ENCODE assay signal across 23 mouse cellular contexts in genomic region chr9:94925845-94926244, GRCm38 (mm10).
DNase-seq lines count a peak whose midpoint lies in the region; ATAC-seq and TF ChIP-seq lines count a peak whose summit lies in the region.
"Had no signal": no experiment of that assay in that cellular context is flagged by ENCODE, and none has a peak within 500 bp of the region (broad histone marks: within the 10 kb centered on the region; RNA-seq: fewer than 3 reads in every experiment).

No protein-coding gene starts in this region.

- no peak overlapping the region for H3K4me3 ChIP-seq in hindbrain, postnatal 0 days (ENCODE audit: low read length)
- H3K4me3 ChIP-seq in hindbrain, embryonic 13.5 days: no peak overlapping the region
- H3K4me3 ChIP-seq in liver, embryonic 12.5 days: no peak overlapping the region
- H3K4me3 ChIP-seq: erythroblast, embryonic 14.5 days; heart, adult 2 months; heart, embryonic 13.5 days; hindbrain, embryonic 15.5 days; kidney, embryonic 15.5 days; lung, embryonic 15.5 days; neural tube, embryonic 13.5 days had no signal

- H3K27me3 ChIP-seq in hindbrain, postnatal 0 days (ENCODE audit: insufficient read depth, low read length): no peaks in the 10 kb centered on the region
- H3K27me3 ChIP-seq in hindbrain, embryonic 13.5 days: no peaks in the 10 kb centered on the region
- H3K27me3 ChIP-seq in liver, embryonic 12.5 days (replicated peaks): no peaks in the 10 kb centered on the region
- H3K27me3 ChIP-seq: CH12.LX; heart, embryonic 13.5 days; hindbrain, embryonic 15.5 days; kidney, embryonic 15.5 days; lung, embryonic 15.5 days; neural tube, embryonic 13.5 days had no signal

- WGBS in hindbrain, postnatal 0 days: 35% methylated on average over 3 of the region's 3 CpGs
- WGBS in hindbrain, embryonic 13.5 days: 54% methylated on average over 3 of the region's 3 CpGs
- WGBS in liver, embryonic 12.5 days (ENCODE audit: insufficient replicate concordance): 69% methylated on average over 3 of the region's 3 CpGs

- no peaks in the 10 kb centered on the region for H3K9me3 ChIP-seq in hindbrain, postnatal 0 days (ENCODE audit: low read length)
- 0 out of 2 replicates have a peak, but pooled peaks cover 3% of the 10 kb centered on the region for H3K9me3 ChIP-seq in hindbrain, embryonic 13.5 days
- H3K9me3 ChIP-seq in liver, embryonic 12.5 days (replicated peaks): no peaks in the 10 kb centered on the region
- H3K9me3 ChIP-seq: heart, embryonic 13.5 days; hindbrain, embryonic 15.5 days; kidney, embryonic 15.5 days; lung, embryonic 15.5 days; neural tube, embryonic 13.5 days had no signal

- H3K27ac ChIP-seq in hindbrain, postnatal 0 days: no peak overlapping the region
- H3K27ac ChIP-seq in hindbrain, embryonic 13.5 days: no peak overlapping the region
- no peak overlapping the region for H3K27ac ChIP-seq in liver, embryonic 12.5 days
- H3K27ac ChIP-seq: heart, adult 2 months; heart, embryonic 13.5 days; hindbrain, embryonic 15.5 days; kidney, embryonic 15.5 days; lung, embryonic 15.5 days; neural tube, embryonic 13.5 days had no signal

- no peak for TF ChIP-seq CTCF in hindbrain, postnatal 0 days (IDR thresholded peaks at IDR 0.05; ENCODE audit: low read depth)

- ATAC-seq in hindbrain, postnatal 0 days: no peak
- no peak for ATAC-seq in hindbrain, embryonic 13.5 days (ENCODE audit: low FRiP score)
- no peak for ATAC-seq in liver, embryonic 12.5 days

- H3K4me2 ChIP-seq in hindbrain, postnatal 0 days (ENCODE audit: low read depth, low read length): no peak overlapping the region
- H3K4me2 ChIP-seq in hindbrain, embryonic 13.5 days: no peak overlapping the region
- no peak overlapping the region for H3K4me2 ChIP-seq in liver, embryonic 12.5 days
- H3K4me2 ChIP-seq: heart, embryonic 13.5 days; hindbrain, embryonic 15.5 days; kidney, embryonic 15.5 days; lung, embryonic 15.5 days; neural tube, embryonic 13.5 days had no signal

- DNase-seq in cerebellum, postnatal 10 days: peak; percentile 58 to 71
- no peak for DNase-seq in cerebellum, adult 11-12 months
- peak; percentile 24 for DNase-seq in hindbrain, postnatal 0 days (ENCODE audit: low spot score)
- DNase-seq in lung, postnatal 36 days: peak; percentile 24
- no peak for DNase-seq in lung, postnatal 14 days
- DNase-seq in Muller cell, postnatal 12 days (ENCODE audit: inconsistent ontology term): peak; percentile 80
- DNase-seq: adrenal gland, adult 8-10 months; cerebellum, adult 9-11 months; heart, adult 2 months; heart, postnatal 10 days; kidney, adult 18-20 months; kidney, postnatal 25 days; right cerebral cortex, postnatal 14 days; thymus, postnatal 14 days had no signal

- no peaks in the 10 kb centered on the region for H3K4me1 ChIP-seq in hindbrain, postnatal 0 days (ENCODE audit: insufficient read depth, low read length)
- no peaks in the 10 kb centered on the region for H3K4me1 ChIP-seq in hindbrain, embryonic 13.5 days (replicated peaks)
- H3K4me1 ChIP-seq in liver, embryonic 12.5 days: no peaks in the 10 kb centered on the region
- H3K4me1 ChIP-seq: hindbrain, embryonic 15.5 days; kidney, embryonic 15.5 days; lung, embryonic 15.5 days; neural tube, embryonic 13.5 days had no signal

- no peaks in the 10 kb centered on the region for H3K36me3 ChIP-seq in hindbrain, postnatal 0 days (ENCODE audit: insufficient read depth, low read length)
- no peaks in the 10 kb centered on the region for H3K36me3 ChIP-seq in hindbrain, embryonic 13.5 days
- no peaks in the 10 kb centered on the region for H3K36me3 ChIP-seq in liver, embryonic 12.5 days
- H3K36me3 ChIP-seq: heart, embryonic 13.5 days; hindbrain, embryonic 15.5 days; kidney, embryonic 15.5 days; lung, embryonic 15.5 days; neural tube, embryonic 13.5 days had no signal

- no peak overlapping the region for H3K9ac ChIP-seq in hindbrain, postnatal 0 days (replicated peaks; ENCODE audit: low read length)
- no peak overlapping the region for H3K9ac ChIP-seq in hindbrain, embryonic 13.5 days
- H3K9ac ChIP-seq in liver, embryonic 12.5 days: no peak overlapping the region
- H3K9ac ChIP-seq: heart, embryonic 13.5 days; hindbrain, embryonic 15.5 days; kidney, embryonic 15.5 days; lung, embryonic 15.5 days; neural tube, embryonic 13.5 days had no signal

Comparison
In these comparisons a context has a peak if more than half of its experiments do, and no peak if none do; other contexts are left out.
1. DNase-seq: peak in cerebellum, postnatal 10 days (2 of 2), hindbrain, postnatal 0 days (single experiment), lung, postnatal 36 days (single experiment) and Muller cell, postnatal 12 days (single experiment); none in cerebellum, adult 11-12 months (single experiment) and lung, postnatal 14 days (single experiment).